Mouse (Mus musculus) bone marrow, adult 2 months (tissue): ENCODE measurements around the gene Rhou. TPM values are rescaled to one million over a fixed set of nuclear protein-coding genes. Genes with fewer than 3 reads are reported as not detected.
A peak's percentile ranks its signal among the peaks of the same experiment; 100 is the strongest.

ENCODE experiments used
- H3K27ac ChIP-seq: fragments of 200-500 bp; 2 replicates; pipeline ENCODE4 v1.5.1; 2012; ENCODE audit warnings: low read depth, mild to moderate bottlenecking, control low read depth, inconsistent platforms, low read length; ENCODE audit not compliant: control insufficient read depth, poor library complexity, insufficient read depth
- H3K4me1 ChIP-seq: fragments of 200-500 bp; 2 replicates; pipeline ENCODE4 v1.6.1; 2011; ENCODE audit warnings: low read length; ENCODE audit not compliant: control insufficient read depth, insufficient read depth
- H3K4me3 ChIP-seq: fragments of 200-500 bp; replicated peaks from 2 replicates; pipeline ENCODE3; 2011; ENCODE audit warnings: mild to moderate bottlenecking, low read depth, low read length, control low read depth; ENCODE audit not compliant: control insufficient read depth
- CTCF ChIP-seq: fragments of 200-500 bp; IDR thresholded peaks from 2 replicates; pipeline ENCODE4 v1.5.1; 2011; ENCODE audit warnings: low read length, control low read depth; ENCODE audit not compliant: control insufficient read depth, insufficient read depth
- POLR2A ChIP-seq: fragments of 200-500 bp; IDR thresholded peaks from 2 replicates; pipeline ENCODE4 v1.6.1; 2011; ENCODE audit warnings: low read depth, mild to moderate bottlenecking, control low read depth, low read length, borderline replicate concordance; ENCODE audit not compliant: control insufficient read depth
- WGBS: fragments of 180-500 bp; shearing (Covaris S2); methylation state at CpG from one replicate; pipeline ENCODE4 v1.1.7; 2018; 5-methylcytosine and 5-hydroxymethylcytosine counted together
- polyA plus RNA-seq: library from polyadenylated mRNA; stranded (reverse); fragments of >200 nt; gene quantifications from 2 replicates; pipeline ENCODE4 v1.2.4, GENCODE M21; 2011; ENCODE audit warnings: low replicate concordance; ENCODE audit not compliant: missing spikeins, insufficient read depth, insufficient read length

Gene Rhou
- polyA plus RNA-seq, 1 experiment = 17.9 TPM

GRCm38 (mm10) chr8:123643330-123644051, 10.2 kb upstream of the Rhou start:
- Histone ChIP-seq H3K4me3 (no peak overlapping the region), H3K4me1 (no peaks in the 10 kb centered on the region), H3K27ac (no peak overlapping the region)
- TF ChIP-seq CTCF (peak; percentile 42), POLR2A (no peak)
- WGBS = 23% methylated on average over 25 of the region's 25 CpGs

DNA sequence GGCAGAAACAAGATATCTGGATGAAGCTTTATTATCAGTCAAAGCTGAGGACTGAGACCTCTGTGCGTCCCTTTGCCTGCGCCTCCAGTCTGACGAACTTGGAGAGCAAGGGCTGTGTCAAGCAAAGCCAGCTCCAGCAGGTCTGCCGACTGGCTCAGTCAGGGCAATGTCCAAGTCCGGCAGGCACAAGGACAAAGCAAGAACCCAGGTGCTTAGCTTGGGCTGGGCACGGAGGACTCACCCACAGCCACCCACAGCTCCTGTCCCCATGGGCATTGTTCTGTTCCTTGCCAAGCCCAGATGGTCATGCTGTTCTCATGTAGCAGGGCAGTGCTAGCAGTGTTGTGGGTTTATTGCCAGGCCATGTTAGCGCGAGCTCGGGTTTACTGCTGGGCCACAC, 8.5 kb upstream of the Rhou start:
- TF ChIP-seq POLR2A (no peak), CTCF (no peak)
- Histone ChIP-seq H3K4me1 (no peaks in the 10 kb centered on the region), H3K4me3 (no peak overlapping the region), H3K27ac (no peak overlapping the region)
- WGBS = 74% methylated on average over 9 of the region's 9 CpGs

GRCm38 (mm10) chr8:123648245-123649170, 5.2 kb upstream of the Rhou start:
- no peak for TF ChIP-seq POLR2A
- no peak for TF ChIP-seq CTCF
- 78% methylated on average over 17 of the region's 17 CpGs for WGBS
- peaks cover 1% of the 10 kb centered on the region; the same call in 1 of the 2 replicates for H3K4me1 ChIP-seq
- H3K27ac ChIP-seq = no peak overlapping the region
- no peak overlapping the region for H3K4me3 ChIP-seq

- Histone ChIP-seq H3K4me1 (peaks cover 1% of the 10 kb centered on the region; the same call in 1 of the 2 replicates), H3K27ac (no peak overlapping the region), H3K4me3 (no peak overlapping the region)
- WGBS = 83% methylated on average over 12 of the region's 12 CpGs
- no peak for TF ChIP-seq CTCF
- no peak for TF ChIP-seq POLR2A
These were observed 4.2 kb upstream of the Rhou start for GRCm38 (mm10) chr8:123649483-123649882.

DNA sequence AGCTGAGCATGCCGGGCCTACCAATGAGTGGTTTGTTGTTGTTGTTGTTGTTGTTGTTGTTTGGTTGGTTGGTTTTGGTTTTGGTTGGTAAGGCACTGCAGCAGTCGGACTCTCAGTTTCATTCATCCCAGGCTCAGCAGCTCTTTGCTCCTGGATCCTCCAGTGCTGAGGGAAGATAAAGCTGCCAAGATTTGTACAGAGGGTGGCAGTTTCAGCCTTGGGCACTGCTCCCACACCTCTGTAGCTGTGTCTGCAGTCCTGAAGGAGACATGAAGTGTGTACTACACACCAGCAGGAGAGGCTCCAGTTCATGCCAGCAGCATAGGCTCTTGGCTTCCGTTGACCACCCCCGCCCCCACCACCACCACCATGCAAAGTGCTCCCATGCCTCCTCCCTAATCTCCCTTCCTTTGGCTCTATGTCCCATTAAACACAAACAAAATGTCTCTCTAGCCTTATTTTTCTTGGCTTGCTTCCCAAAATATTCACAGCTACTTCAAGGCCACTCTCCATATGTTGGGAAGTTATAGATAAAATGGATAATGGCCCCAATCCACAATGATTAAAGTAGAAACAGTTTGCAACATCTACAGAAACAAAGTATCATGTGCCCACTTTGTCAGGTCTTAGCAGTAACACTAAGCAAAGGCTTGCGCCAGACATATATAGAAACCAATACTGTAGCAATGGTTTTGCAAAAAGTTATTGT, 2.2 kb upstream of the Rhou start:
- Histone ChIP-seq H3K4me1 (peaks cover 1% of the 10 kb centered on the region; the same call in 1 of the 2 replicates), H3K4me3 (no peak overlapping the region), H3K27ac (no peak overlapping the region)
- TF ChIP-seq CTCF = no peak
- no peak for TF ChIP-seq POLR2A
- 84% methylated on average over 5 of the region's 5 CpGs for WGBS

DNA sequence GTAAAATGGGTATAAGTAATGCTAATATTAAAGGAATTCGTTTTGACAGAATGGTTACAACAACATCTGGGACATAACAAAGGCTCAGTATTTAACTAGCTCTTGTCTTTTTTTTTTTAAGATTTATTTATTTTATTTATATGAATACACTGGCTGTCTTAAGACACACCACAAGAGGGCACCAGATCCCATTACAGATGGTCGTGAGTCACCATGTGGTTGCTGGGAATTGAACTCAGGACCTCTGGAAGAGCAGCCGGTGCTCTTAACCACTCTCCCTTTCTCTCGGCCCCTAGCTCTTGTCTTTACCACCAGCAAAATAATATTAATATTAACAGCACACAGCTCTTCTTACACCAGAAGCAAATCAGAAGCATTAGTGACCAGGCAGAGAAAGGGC, 1.1 kb upstream of the Rhou start:
- no peak overlapping the region for H3K4me3 ChIP-seq
- H3K4me1 ChIP-seq = peaks cover 1% of the 10 kb centered on the region; the same call in 1 of the 2 replicates
- no peak overlapping the region for H3K27ac ChIP-seq
- 61% methylated on average over 4 of the region's 4 CpGs for WGBS
- TF ChIP-seq POLR2A (no peak), CTCF (no peak)

DNA sequence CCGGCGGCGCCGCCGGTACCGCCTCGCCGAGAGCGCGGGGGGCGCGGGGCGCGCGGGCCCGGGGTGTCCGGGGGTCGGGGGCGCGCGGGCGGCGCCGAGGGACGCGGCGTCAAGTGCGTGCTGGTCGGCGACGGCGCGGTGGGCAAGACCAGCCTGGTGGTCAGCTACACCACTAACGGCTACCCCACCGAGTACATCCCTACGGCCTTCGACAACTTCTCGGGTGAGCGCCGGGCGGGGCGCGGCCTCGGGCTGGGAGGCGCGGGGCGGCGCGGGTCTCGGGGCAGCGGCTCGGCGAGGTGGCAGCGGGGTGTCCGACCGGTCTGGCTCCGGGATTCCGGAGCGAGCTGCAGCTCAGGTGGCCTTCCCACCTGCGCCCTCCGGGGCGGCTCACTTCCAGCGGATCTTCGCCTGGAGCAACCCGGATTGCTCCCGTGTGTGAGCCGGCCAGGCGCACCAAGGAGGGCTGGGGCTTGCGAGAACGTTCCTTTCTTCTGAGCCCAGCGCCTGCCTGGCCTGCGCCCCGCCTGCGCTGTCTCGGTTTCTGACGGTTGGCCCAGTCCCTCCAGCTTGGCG, 353 bp downstream of the Rhou start:
- TF ChIP-seq POLR2A (no peak), CTCF (no peak)
- H3K4me1 ChIP-seq = peaks cover 1% of the 10 kb centered on the region; the same call in 1 of the 2 replicates
- 2% methylated on average over 73 of the region's 77 CpGs for WGBS
- peak overlapping the region; percentile 70 for H3K27ac ChIP-seq
- peak overlapping the region; percentile 66 for H3K4me3 ChIP-seq

DNA sequence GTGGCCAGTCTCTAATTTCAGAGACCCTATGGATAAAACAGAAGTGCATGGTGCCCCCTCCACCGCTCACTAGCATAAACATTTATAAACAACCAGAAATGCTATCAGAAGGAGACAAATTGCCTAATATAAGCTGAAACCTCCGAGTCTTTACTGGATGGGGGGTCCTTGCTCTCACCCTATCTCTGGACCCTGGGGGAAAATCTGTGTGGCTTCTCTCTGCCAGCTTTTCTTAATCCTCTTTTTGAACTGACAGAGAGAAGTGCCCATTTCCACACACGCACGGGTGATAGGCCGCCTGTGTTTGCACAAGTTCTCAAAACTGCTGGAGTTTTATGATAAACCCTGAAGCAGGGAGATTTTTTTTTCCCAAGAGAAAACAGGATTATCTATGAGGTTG, 1.0 kb downstream of the Rhou start:
- H3K4me1 ChIP-seq = peaks cover 1% of the 10 kb centered on the region; the same call in 1 of the 2 replicates
- WGBS = 29% methylated on average over 5 of the region's 5 CpGs
- H3K27ac ChIP-seq = no peak overlapping the region; the same call in 1 of the 2 replicates
- TF ChIP-seq POLR2A (no peak), CTCF (no peak)
- no peak overlapping the region for H3K4me3 ChIP-seq
